Mouse (Mus musculus) spleen, adult 2 months (tissue): ENCODE measurements around the gene Cyp4f39. TPM values are rescaled to one million over a fixed set of nuclear protein-coding genes. Genes with fewer than 3 reads are reported as not detected.

Experiments
- DNase-seq, 2 experiments: peaks; one replicate each; pipeline versions ENCODE4 v3.0.0 to v3.0.0-alpha.2; 2012 to 2021; ENCODE audit warnings: low spot score in 2 of 2, low read depth in 1 of 2
- H3K27ac ChIP-seq: fragments of 200-500 bp; 2 replicates; pipeline ENCODE4 v1.5.1; 2012; ENCODE audit warnings: low read length, inconsistent platforms; ENCODE audit not compliant: insufficient read depth
- H3K27me3 ChIP-seq: fragments of 200-500 bp; 2 replicates; pipeline ENCODE4 v1.6.1; 2012; ENCODE audit warnings: mild to moderate bottlenecking, moderate library complexity, low read length, inconsistent platforms; ENCODE audit not compliant: control insufficient read depth, insufficient read depth
- H3K36me3 ChIP-seq: fragments of 200-500 bp; 2 replicates; pipeline ENCODE4 v1.6.1; 2012; ENCODE audit warnings: mild to moderate bottlenecking, low read length, inconsistent platforms; ENCODE audit not compliant: control insufficient read depth, insufficient read depth
- H3K4me1 ChIP-seq: fragments of 200-500 bp; 2 replicates; pipeline ENCODE4 v1.6.1; 2011; ENCODE audit warnings: inconsistent platforms; ENCODE audit not compliant: control insufficient read depth, insufficient read depth, insufficient read length
- H3K4me3 ChIP-seq: fragments of 200-500 bp; 2 replicates; pipeline ENCODE4 v1.5.1; 2011; ENCODE audit warnings: mild to moderate bottlenecking, inconsistent platforms; ENCODE audit not compliant: insufficient read depth, insufficient read length; ENCODE audit errors: extremely low read depth
- CTCF ChIP-seq: fragments of 200-500 bp; IDR thresholded peaks from 2 replicates; pipeline ENCODE4 v1.5.1; 2011; ENCODE audit warnings: mild to moderate bottlenecking, inconsistent platforms; ENCODE audit not compliant: insufficient read depth, insufficient read length, insufficient replicate concordance; ENCODE audit errors: extremely low read depth
- POLR2A ChIP-seq: fragments of 200-500 bp; IDR thresholded peaks from 2 replicates; pipeline ENCODE4 v1.6.1; 2011; ENCODE audit warnings: low read depth, low read length, inconsistent platforms
- WGBS: fragments of 180-500 bp; shearing (Covaris S2); methylation state at CpG from one replicate; pipeline ENCODE4 v1.1.7; 2018; 5-methylcytosine and 5-hydroxymethylcytosine counted together
- polyA plus RNA-seq: library from polyadenylated mRNA; depleted of rRNA; stranded (reverse); fragments of >200 nt; gene quantifications from 2 replicates; pipeline ENCODE4 v1.2.3, GENCODE M21; 2012

Cyp4f39 gene
- polyA plus RNA-seq, 1 experiment, result 0.39 TPM

DNA sequence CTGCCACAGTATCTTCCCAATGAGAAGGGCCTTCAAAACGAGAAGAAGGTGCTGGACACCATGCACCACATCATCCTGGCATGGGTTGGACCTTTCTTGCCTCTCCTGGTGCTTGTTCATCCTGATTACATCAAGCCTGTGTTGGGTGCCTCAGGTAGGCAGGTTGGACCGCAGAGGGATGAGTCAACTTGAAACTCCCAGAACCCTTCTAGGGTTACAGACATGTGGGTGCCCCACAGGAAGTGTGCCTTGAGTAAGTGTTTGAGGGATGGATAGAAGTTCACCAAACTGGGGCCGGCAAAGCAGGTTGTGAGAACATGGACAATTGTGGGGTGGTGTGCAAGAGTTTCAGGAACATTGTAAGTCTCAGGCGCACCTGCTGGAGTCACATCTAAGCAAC lies 18.3 kb downstream of the Cyp4f39 start:
- Histone ChIP-seq H3K4me1 (no peaks in the 10 kb centered on the region), H3K27me3 (no peaks in the 10 kb centered on the region), H3K36me3 (no peaks in the 10 kb centered on the region), H3K27ac (no peak overlapping the region), H3K4me3 (no peak overlapping the region)
- DNase-seq, result no peak
- TF ChIP-seq CTCF (no peak), POLR2A (no peak)
- WGBS, result 74% methylated on average over 4 of the region's 4 CpGs

DNA sequence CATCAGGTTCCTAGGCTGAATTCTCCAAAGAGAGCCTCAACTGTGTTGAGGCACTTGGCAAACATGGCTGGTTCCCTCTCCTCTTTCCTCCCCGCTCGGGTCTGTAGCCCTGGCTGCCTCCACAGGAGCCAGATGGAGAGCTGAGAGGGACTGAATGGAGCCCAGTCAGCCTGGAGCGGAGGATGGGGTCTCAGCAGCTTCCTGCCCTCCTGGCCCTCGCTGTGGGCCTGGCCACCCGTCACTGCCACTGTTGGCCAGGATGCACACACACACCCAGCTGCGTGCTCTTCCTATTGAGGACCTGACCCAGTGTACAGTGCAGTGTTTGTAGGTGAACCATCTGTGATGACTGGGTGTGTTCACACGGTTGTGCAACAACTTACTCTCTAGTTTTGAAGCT lies 19.7 kb downstream of the Cyp4f39 start:
- Histone ChIP-seq H3K27me3 (no peaks in the 10 kb centered on the region), H3K36me3 (no peaks in the 10 kb centered on the region), H3K4me1 (no peaks in the 10 kb centered on the region), H3K4me3 (no peak overlapping the region), H3K27ac (no peak overlapping the region)
- no peak for DNase-seq
- WGBS, result 61% methylated on average over 7 of the region's 7 CpGs
- no peak for TF ChIP-seq POLR2A
- no peak for TF ChIP-seq CTCF

DNA sequence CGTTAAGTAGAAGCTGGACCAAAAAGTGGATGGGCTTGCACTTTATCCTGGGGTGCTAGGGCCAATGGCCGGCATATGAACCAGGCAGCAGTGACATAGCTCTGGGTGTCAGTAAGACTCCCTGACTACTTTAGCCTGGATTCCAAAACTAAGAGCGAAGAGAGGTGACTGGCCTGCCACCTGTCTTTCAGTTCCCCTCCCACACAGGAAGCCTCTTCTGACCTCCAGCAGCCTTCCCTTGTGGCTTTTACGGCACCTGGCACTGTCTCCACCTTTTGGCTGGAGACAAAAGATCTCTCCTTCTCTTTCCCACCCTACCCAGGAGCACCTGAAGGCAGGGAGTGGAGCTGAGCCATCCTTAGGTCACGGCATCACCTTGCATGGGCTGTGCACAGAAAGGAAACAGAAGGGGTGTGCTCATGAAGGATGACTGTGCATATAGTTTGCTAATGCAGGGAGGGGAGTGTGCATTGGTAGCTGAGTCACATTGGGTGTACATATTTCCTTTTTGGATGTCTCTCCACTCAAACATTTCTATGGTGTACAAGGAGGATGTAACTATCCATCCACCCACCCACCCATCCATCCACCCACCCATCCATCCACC lies 22.5 kb downstream of the Cyp4f39 start:
- H3K27me3 ChIP-seq, result no peaks in the 10 kb centered on the region
- H3K4me1 ChIP-seq, result no peaks in the 10 kb centered on the region
- H3K36me3 ChIP-seq, result no peaks in the 10 kb centered on the region
- DNase-seq, result no peak
- H3K4me3 ChIP-seq, result no peak overlapping the region
- no peak overlapping the region for H3K27ac ChIP-seq
- TF ChIP-seq POLR2A (no peak), CTCF (no peak)
- WGBS, result 47% methylated on average over 5 of the region's 5 CpGs

DNA sequence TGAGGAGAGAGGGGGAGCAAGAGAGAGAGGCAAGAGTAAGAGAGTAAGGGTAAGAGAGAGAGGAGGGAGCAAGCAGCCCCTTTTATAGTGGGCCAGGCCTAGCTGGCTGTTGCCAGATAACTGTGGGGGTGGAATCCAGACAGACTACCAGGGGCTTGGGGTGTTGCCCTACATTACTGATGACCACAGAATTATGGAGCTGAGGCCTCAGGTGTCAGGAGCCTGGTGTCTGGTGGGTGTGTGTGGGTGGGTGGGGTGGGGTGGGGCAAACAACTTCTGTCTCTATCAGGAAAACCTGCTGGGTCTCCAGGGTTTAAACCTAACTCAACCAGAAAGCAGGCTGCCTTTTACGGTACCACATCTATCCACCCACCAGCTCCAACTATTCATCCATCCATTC lies 24.7 kb downstream of the Cyp4f39 start:
- TF ChIP-seq POLR2A (no peak), CTCF (no peak)
- Histone ChIP-seq H3K27me3 (no peaks in the 10 kb centered on the region), H3K4me3 (no peak overlapping the region), H3K27ac (no peak overlapping the region), H3K4me1 (no peaks in the 10 kb centered on the region), H3K36me3 (no peaks in the 10 kb centered on the region)
- WGBS, result 80% methylated on average over 1 of the region's 1 CpGs
- no peak for DNase-seq

DNA sequence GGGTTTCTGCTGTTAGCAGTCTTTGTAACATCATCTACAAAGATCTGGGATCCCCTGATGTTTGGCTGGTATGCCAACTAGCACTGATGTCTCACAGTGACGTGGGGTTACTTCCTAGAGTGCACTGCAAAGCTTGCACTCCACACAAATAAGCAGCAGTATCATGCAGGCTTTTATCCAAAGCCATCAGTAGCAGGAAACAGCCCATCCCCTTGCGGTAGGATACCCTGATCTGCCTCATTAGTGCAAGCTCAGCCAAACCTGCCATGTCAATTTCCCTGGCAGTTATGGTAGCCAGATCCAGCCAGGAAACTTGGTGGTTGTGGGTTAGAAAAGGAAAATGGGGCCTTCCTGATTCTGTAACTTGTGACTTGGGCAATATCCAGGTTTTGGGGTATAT lies 26.2 kb downstream of the Cyp4f39 start:
- H3K36me3 ChIP-seq, result no peaks in the 10 kb centered on the region

DNA sequence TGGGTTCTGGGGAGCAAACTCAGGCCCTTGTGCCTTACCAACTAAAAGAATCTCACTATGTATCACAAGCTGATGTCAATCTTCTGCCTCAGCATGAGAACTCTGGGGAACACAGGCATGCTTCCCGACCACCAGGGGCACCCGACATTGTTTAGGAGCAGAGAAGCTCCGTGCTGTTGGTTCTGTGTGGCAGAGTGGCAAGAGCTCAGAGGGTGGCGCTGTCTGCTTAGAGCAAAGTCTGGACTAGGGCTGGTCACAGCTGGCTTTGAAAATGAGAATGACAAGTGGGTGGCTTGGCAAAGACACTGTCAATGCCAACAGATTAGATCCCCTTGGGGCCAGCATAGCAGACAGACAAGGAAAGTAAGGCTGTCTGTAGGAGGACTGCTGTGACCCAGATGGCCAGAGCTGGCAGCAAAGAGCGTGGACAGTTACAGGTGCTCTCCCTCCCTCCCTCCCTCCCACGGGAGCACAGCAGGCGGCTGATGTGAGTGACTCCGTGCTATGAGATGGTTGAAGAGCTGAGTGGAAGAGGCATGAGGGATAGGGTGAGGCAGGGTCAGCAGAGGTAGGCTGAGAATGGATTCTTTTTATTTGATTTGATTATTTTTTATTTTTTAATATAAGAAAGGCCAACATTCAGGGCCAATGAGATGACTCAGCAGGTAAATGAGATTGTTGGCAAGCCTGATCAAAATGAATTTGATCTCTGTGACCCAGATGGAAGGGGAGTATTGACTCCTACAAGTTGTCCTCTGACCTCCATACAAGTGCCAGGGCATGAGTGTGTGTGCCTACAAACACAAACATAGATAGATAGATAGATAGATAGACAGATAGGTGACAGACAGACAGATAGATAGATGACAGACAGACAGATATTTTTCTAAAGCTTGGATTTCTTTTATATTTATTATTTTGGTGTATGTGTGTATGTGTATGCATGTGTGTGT lies 27.3 kb downstream of the Cyp4f39 start:
- no peak for DNase-seq
- no peaks in the 10 kb centered on the region for H3K36me3 ChIP-seq
- no peak overlapping the region for H3K4me3 ChIP-seq
- 34% methylated on average over 8 of the region's 8 CpGs for WGBS
- H3K27me3 ChIP-seq, result peaks cover 4% of the 10 kb centered on the region; the same call in 1 of the 2 replicates
- H3K4me1 ChIP-seq, result peaks cover 3% of the 10 kb centered on the region
- no peak for TF ChIP-seq POLR2A
- no peak for TF ChIP-seq CTCF
- H3K27ac ChIP-seq, result no peak overlapping the region

More for the DNA sequence above, 26.2 kb downstream of the Cyp4f39 start:
- Histone ChIP-seq H3K4me3 (no peak overlapping the region), H3K4me1 (peaks cover 3% of the 10 kb centered on the region), H3K27ac (no peak overlapping the region), H3K27me3 (peaks cover 4% of the 10 kb centered on the region; the same call in 1 of the 2 replicates)
- TF ChIP-seq CTCF (no peak), POLR2A (no peak)
- WGBS, result 49% methylated on average over 2 of the region's 2 CpGs
- DNase-seq, result no peak

DNA sequence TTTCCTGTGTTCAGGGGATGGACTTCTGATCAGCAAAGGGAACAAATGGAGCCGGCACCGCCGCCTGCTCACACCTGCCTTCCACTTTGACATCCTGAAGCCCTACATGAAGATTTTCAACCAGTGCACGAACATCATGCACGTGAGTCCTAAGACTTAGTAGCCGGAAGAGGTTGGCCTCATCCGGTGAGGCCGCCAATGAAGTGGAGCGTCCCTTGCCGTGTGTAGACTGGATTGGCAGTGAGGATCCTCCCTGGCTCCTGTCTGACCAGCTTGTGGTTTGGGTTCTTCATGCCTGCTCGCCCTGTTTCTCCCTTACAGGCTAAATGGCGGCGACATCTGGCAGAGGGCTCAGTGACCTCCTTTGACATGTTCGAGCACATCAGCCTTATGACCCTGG lies 29.2 kb downstream of the Cyp4f39 start:
- no peak for DNase-seq
- TF ChIP-seq POLR2A, result no peak
- TF ChIP-seq CTCF, result no peak
- peaks cover 4% of the 10 kb centered on the region; the same call in 1 of the 2 replicates for H3K27me3 ChIP-seq
- no peak overlapping the region for H3K27ac ChIP-seq
- H3K36me3 ChIP-seq, result no peaks in the 10 kb centered on the region
- peaks cover 3% of the 10 kb centered on the region for H3K4me1 ChIP-seq
- no peak overlapping the region for H3K4me3 ChIP-seq
- 88% methylated on average over 14 of the region's 14 CpGs for WGBS
